Mouse (Mus musculus): Measurements from ENCODE around the gene Cntnap3. TPM values are rescaled to one million over a fixed set of nuclear protein-coding genes. Genes with fewer than 3 reads are reported as not detected.
"Not testable (repeated sequence)": the region's sequence is repeated elsewhere in the genome, so short reads cannot be mapped to it uniquely, and the experiment has no call there.

Cntnap3 gene
- polyA plus RNA-seq (2016; fragmentation: Nextera tagmentation; extraction: Ambion mirVana), result 1.4 and 2.5 TPM in 2 replicates

DNA sequence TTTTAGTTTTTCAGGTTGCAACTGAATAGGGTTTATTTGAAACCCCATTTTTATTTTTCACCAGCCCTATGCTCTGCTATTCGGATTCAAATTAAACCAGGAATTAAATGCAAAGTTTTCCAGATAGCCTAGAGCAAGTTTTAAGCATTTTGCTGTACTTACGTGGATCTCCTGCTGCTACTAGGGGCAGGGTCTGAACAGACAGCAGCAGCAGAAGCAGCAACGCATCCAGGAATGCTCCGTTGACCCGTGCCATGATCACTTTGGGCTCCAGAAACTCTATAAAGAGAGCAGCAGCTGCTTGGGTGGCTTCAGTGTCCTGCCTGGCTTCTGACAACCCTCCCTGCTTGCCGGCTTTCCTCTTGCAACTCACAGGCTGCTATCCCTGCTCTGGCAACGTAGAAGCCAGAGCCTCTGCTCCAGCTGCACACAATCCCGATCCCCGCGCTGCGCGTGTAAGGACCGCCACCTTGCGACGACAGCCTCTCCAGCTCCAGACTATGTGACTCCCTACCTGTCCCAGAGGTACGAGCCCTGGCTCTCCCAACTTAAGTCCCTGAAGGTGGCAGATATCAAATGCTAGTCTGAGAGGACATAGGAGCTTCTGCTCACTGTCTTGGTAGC, at the start of gene Cntnap3:
Gene Cntnap3 (minus strand): TSS at position 371 of the 624 bp plus-strand sequence.
- Histone ChIP-seq H3K27me3 (0 out of 2 replicates have a peak, but pooled peaks cover 3% of the 10 kb centered on the region), H3K4me1 (replicated peaks) (no peaks in the 10 kb centered on the region), H3K4me3 (replicated peaks) (peak within 1 kb of the TSS; percentile 26), H3K4me2 (peak within 1 kb of the TSS; percentile 45), H3K9ac (replicated peaks) (0 out of 2 replicates have a peak within 1 kb of the TSS, but pooled peaks have one; percentile 34), H3K27ac (no peak within 1 kb of the TSS), H3K9me3 (peaks cover 6% of the 10 kb centered on the region; the same call in 1 of the 2 replicates), H3K36me3 (no peaks in the 10 kb centered on the region)
- peak; percentile 87; the same call in 1 of the 2 replicates for ATAC-seq (ENCODE audit: insufficient number of reproducible peaks, insufficient read depth, low FRiP score, low TSS enrichment, low read depth)
- WGBS, result 10% methylated on average over 16 of the region's 16 CpGs

DNA sequence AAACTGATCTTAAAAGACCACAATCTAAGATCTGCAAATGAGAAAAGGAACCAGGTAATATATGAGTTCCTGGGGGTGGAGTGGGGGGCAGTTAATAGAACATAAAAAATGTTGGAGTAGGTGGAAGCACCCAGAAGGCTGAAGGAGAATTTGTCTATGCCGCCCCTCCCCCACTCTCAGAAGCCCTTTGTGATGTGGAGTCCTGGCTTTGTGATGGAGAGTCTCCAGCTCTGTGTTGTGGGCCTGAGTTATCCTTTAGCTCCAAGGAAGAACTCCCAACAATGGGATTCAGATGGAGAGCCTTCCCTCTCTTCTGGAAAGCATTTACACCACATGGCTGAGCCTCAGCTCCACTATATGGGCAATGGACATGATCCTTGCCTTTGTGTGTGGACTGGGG, 13.4 kb upstream of the Cntnap3 start, which contains the start of gene Spata31:
Gene Spata31 (plus strand): TSS at position 216 of the 400 bp plus-strand sequence.
- Histone ChIP-seq H3K4me1 (replicated peaks) (no peaks in the 10 kb centered on the region), H3K4me2 (no peak within 1 kb of the TSS), H3K4me3 (replicated peaks) (no peak within 1 kb of the TSS), H3K27ac (no peak within 1 kb of the TSS), H3K36me3 (no peaks in the 10 kb centered on the region), H3K9me3 (no peaks in the 10 kb centered on the region), H3K27me3 (no peaks in the 10 kb centered on the region), H3K9ac (replicated peaks) (no peak within 1 kb of the TSS)
- 75% methylated on average over 1 of the region's 1 CpGs for WGBS
- ATAC-seq (ENCODE audit: insufficient number of reproducible peaks, insufficient read depth, low FRiP score, low TSS enrichment, low read depth), result no peak

DNA sequence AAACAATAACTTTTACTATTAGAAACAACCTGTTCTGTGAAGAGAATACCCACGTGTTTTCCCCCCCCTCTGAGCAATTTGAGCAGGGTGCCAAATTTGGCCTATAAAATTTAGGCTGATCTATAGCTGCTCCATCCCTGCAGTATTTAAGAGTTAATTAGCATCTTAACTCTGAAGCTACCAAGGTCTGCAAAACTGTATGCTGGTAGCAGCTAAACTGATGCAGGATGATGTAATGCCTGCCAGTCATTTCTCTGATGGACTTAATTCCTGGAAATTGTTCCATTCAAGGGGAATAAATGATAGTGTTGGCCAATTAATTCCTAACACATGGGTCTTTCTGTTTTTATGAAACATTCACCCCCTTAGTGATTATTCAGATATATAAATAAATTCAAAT, 623 bp downstream of the Cntnap3 start:
- Histone ChIP-seq H3K36me3 (no peaks in the 10 kb centered on the region), H3K4me1 (replicated peaks) (no peaks in the 10 kb centered on the region), H3K4me2 (peak overlapping the region; percentile 45; the same call in 1 of the 2 replicates), H3K27ac (no peak overlapping the region), H3K9me3 (peaks cover 7% of the 10 kb centered on the region; the same call in 1 of the 2 replicates), H3K9ac (replicated peaks) (no peak overlapping the region), H3K27me3 (0 out of 2 replicates have a peak, but pooled peaks cover 3% of the 10 kb centered on the region), H3K4me3 (replicated peaks) (no peak overlapping the region)
- no peak for ATAC-seq (ENCODE audit: insufficient number of reproducible peaks, insufficient read depth, low FRiP score, low TSS enrichment, low read depth)
- 28% methylated on average over 1 of the region's 1 CpGs for WGBS

DNA sequence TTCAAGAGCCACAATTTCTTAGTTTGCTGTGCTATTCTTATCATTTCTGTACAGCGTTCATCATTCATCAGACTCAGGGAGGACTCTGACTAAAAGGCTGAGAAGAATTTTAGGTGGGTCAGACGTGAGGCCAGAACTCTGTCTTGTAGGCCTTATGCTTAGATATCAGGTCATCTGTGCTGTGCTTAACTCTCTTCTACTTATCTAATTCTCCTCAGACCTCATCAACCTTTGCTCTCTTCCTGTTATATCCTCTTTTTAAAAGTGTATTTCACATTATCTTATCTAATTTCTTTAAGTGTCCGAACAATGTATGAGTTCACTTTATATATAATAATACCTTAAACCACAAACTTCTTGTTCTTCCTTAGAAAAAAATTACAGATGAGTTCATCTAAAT, 38.4 kb downstream of the Cntnap3 start:
- no peak for ATAC-seq (ENCODE audit: insufficient number of reproducible peaks, insufficient read depth, low FRiP score, low TSS enrichment, low read depth)
- Histone ChIP-seq H3K36me3 (no peaks in the 10 kb centered on the region), H3K4me2 (no peak overlapping the region), H3K4me1 (replicated peaks) (no peaks in the 10 kb centered on the region), H3K27ac (no peak overlapping the region), H3K4me3 (replicated peaks) (no peak overlapping the region), H3K9ac (replicated peaks) (no peak overlapping the region), H3K27me3 (no peaks in the 10 kb centered on the region), H3K9me3 (no peaks in the 10 kb centered on the region)
- 81% methylated on average over 3 of the region's 3 CpGs for WGBS

DNA sequence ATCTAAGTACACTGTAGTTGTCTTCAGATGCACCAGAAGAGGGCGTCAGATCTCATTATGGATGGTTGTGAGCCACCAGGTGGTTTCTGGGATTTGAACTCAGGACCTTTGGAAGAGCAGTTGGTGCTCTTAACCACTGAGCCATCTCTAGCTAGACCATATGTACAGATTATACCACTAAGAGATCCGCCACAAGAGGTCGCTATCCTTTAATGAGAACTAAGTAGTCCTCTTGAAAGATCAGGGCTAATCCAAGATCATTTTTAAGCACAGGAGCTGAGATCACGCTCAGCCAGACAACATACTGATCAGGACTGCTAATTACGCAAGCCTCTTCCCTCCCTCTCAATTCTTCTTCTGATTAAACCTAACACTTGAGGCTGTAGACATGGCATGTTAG, 78.9 kb downstream of the Cntnap3 start:
- not testable (repeated sequence) for H3K4me1 ChIP-seq (replicated peaks); H3K27ac ChIP-seq; H3K9me3 ChIP-seq; H3K27me3 ChIP-seq; H3K9ac ChIP-seq (replicated peaks); H3K4me2 ChIP-seq; ATAC-seq (ENCODE audit: insufficient number of reproducible peaks, insufficient read depth, low FRiP score, low TSS enrichment, low read depth); H3K4me3 ChIP-seq (replicated peaks); H3K36me3 ChIP-seq
- WGBS, result 53% methylated on average over 5 of the region's 5 CpGs

DNA sequence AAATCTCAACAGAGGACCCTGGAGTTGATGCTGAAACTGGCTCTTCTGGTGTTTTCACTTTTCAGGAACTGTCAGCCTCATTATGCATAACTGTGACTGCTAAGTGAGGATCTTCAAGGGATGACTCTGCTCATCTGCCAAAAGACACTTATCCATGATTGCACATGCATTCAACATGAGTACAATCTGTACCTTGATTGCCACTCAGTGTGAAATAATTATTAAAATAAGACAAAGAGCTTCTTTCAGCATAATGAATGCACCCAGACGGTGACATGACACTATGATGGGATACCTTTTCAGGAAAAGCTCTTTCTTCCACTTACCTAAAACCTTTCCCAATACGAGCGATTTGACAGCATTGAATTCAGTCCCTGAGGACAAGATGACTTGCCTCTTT, 158.4 kb downstream of the Cntnap3 start:
- Histone ChIP-seq H3K9me3 (no peaks in the 10 kb centered on the region), H3K27ac (no peak overlapping the region), H3K4me2 (no peak overlapping the region), H3K4me3 (replicated peaks) (no peak overlapping the region), H3K27me3 (no peaks in the 10 kb centered on the region), H3K9ac (replicated peaks) (no peak overlapping the region), H3K4me1 (replicated peaks) (no peaks in the 10 kb centered on the region), H3K36me3 (no peaks in the 10 kb centered on the region)
- 91% methylated on average over 3 of the region's 3 CpGs for WGBS
- ATAC-seq (ENCODE audit: insufficient number of reproducible peaks, insufficient read depth, low FRiP score, low TSS enrichment, low read depth), result no peak

DNA sequence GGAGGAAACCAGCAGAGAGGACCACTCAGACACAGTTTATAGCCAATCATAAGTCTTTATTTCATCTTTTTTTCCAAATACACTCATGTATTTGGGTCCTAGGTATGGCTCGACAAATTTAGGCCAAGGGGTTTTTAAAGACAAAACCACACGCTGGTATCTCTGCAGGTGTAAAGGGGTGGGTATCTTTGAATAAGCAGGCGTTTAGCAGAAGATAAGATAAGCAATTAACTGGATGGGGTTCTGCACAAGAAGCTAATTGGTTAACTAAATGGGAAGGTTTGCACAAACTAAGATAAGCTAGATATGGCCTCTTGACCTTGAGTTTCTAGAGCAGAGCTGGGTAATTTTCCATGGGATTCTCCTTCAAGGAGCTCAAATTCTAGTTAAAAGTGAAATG, 171.5 kb downstream of the Cntnap3 start:
- no peak overlapping the region for H3K27ac ChIP-seq
- no peak overlapping the region for H3K9ac ChIP-seq (replicated peaks)
- no peaks in the 10 kb centered on the region for H3K9me3 ChIP-seq
- no peak overlapping the region for H3K4me3 ChIP-seq (replicated peaks)
- WGBS, result 83% methylated on average over 3 of the region's 3 CpGs
- H3K36me3 ChIP-seq, result no peaks in the 10 kb centered on the region
- no peak for ATAC-seq (ENCODE audit: insufficient number of reproducible peaks, insufficient read depth, low FRiP score, low TSS enrichment, low read depth)
- H3K4me1 ChIP-seq (replicated peaks), result no peaks in the 10 kb centered on the region
- H3K27me3 ChIP-seq, result no peaks in the 10 kb centered on the region
- H3K4me2 ChIP-seq, result no peak overlapping the region

DNA sequence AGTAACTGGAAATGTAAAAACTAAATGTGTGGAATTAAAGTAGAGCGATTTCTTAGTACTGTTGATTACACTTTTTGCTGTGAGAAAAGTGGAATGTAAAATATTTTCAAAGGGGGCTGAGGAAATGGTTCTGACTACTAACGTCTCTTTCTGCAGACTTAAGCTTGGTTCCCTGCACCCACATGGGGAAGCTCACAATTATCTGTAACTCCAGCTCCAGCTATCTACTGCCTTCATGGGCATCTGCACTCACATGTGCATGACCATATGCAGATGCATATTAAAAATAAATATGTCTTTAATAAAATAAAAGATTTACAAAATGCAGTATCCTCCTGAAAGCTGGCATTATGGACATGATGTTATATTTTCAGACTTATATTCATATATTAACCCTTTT, 187.0 kb downstream of the Cntnap3 start:
- H3K27ac ChIP-seq, result no peak overlapping the region
- no peaks in the 10 kb centered on the region for H3K27me3 ChIP-seq
- H3K9me3 ChIP-seq, result no peaks in the 10 kb centered on the region
- H3K4me3 ChIP-seq (replicated peaks), result no peak overlapping the region
- H3K4me1 ChIP-seq (replicated peaks), result no peaks in the 10 kb centered on the region
- H3K4me2 ChIP-seq, result no peak overlapping the region
- ATAC-seq (ENCODE audit: insufficient number of reproducible peaks, insufficient read depth, low FRiP score, low TSS enrichment, low read depth), result no peak
- 86% methylated on average over 2 of the region's 2 CpGs for WGBS
- no peak overlapping the region for H3K9ac ChIP-seq (replicated peaks)
- no peaks in the 10 kb centered on the region for H3K36me3 ChIP-seq

DNA sequence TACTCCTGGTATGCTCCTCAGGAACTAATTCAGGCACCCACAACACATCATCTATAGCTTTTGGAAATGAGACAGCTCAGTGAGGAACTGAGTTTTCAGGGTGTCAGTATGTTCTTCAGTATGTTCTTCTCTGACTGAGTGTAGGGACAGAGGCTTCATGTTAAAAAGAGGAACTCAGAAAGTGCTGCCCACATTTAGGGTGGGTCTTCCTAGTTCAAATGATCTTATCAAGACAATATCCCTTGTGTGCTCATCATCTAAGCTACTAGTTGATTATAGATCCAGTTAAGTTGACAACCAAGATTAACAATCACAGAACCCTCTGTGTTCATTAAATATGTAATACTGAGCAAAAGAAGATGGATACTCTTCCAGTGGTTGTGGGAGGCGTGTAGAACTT, 211.3 kb downstream of the Cntnap3 start:
- ATAC-seq (ENCODE audit: insufficient number of reproducible peaks, insufficient read depth, low FRiP score, low TSS enrichment, low read depth), result no peak
- WGBS, result 74% methylated on average over 1 of the region's 1 CpGs

More for the DNA sequence above, 211.3 kb downstream of the Cntnap3 start:
- no peak overlapping the region for H3K4me2 ChIP-seq
- H3K9ac ChIP-seq (replicated peaks), result no peak overlapping the region
- H3K4me1 ChIP-seq (replicated peaks), result no peaks in the 10 kb centered on the region
- H3K27ac ChIP-seq, result no peak overlapping the region
- no peak overlapping the region for H3K4me3 ChIP-seq (replicated peaks)
- H3K36me3 ChIP-seq, result no peaks in the 10 kb centered on the region
- H3K27me3 ChIP-seq, result no peaks in the 10 kb centered on the region
- no peaks in the 10 kb centered on the region for H3K9me3 ChIP-seq

Other genes starting within 250 kb of the Cntnap3 start
- gene Spata31, start 13.5 kb upstream of the Cntnap3 start, polyA plus RNA-seq (2016; fragmentation: Nextera tagmentation; extraction: Ambion mirVana), result not detected in 2 replicates
- not detected in 2 replicates for gene Spata31d1c, start 129.1 kb upstream of the Cntnap3 start, polyA plus RNA-seq (2016; fragmentation: Nextera tagmentation; extraction: Ambion mirVana)
- gene Prss47, start 148.8 kb upstream of the Cntnap3 start, polyA plus RNA-seq (2016; fragmentation: Nextera tagmentation; extraction: Ambion mirVana), result not detected in 2 replicates
- gene Mfsd14b, start 209.0 kb upstream of the Cntnap3 start, polyA plus RNA-seq (2016; fragmentation: Nextera tagmentation; extraction: Ambion mirVana), result 60.2 and 62.8 TPM in 2 replicates
- gene Olfr465-ps1, start 234.1 kb upstream of the Cntnap3 start, polyA plus RNA-seq (2016; fragmentation: Nextera tagmentation; extraction: Ambion mirVana), result not detected in 2 replicates
- gene Olfr466, start 246.3 kb upstream of the Cntnap3 start, polyA plus RNA-seq (2016; fragmentation: Nextera tagmentation; extraction: Ambion mirVana), result not detected in 2 replicates